Mouse (Mus musculus): ENCODE data around the gene Prph.

Gene Prph

GRCm38 (mm10) chr15:99098493-99098861, 43.5 kb downstream of the Prph start:
- no peak for DNase-seq (ENCODE audit: low spot score)

DNA sequence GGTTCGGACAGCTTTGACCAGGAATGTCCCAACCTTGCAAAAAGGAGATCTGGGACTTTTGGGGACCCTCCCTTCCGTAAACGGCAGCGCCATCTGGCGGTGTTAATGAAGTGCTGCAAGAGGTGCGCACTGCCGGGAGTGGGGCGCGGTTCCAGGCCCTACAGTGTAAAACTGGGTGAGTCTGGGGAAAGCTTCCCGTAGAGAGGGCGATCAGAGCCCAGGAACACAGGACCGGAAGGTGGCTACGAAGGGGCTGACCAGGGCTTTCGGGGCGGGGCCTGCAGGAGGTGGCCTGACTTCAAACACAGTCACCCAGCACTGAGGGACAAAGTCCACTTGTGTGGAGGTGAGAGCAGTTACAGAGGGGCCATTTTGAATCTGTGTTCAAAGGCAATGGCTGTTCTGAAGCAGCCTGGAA, 44.2 kb downstream of the Prph start:
- peak; percentile 65 for DNase-seq (ENCODE audit: low spot score)

GRCm38 (mm10) chr15:99099984-99100383, 45.0 kb downstream of the Prph start:
- no peak for DNase-seq (ENCODE audit: low spot score)

DNA sequence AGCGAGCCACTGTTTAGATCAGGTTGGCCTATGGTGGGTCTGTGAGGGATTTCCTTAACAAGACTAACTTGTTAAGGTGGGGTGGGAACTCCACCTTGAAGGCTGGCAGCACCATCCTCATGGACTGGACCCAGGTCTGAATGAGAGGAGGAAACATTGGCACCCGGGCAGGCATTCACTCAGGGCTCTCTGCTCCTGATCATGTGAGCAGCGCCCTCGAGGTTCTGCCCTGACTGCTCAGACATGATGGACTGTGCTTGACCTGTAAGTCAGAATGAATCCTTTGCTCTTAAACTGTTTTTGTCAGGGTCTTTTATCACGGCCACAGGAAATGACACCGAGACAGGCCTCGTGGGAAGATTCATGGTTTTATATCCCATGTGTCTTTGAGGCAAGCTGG, 50.3 kb downstream of the Prph start:
- no peak for DNase-seq (ENCODE audit: low spot score)

DNA sequence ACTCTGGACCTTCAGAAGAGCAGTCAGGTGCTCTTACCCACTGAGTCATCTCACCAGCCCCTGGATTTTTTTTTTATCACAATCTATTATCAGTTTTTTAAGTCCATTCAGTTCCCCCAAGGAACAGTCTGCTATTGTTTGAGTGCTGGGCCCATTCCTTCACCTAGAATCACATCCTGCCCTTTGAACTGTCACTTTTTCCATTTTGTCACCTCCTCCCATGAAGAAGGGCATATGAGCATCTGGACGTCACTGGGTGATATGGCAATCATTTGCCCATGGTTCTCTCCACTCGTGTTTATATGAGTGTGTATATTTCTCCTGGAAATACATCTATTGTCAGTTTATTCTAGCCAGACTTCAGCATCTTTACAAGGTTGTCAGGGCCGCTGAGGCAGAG, 52.9 kb downstream of the Prph start:
- DNase-seq (ENCODE audit: low spot score) = no peak
